Mouse (Mus musculus) stomach, postnatal 0 days (tissue): ENCODE results near the gene Usp19. TPM values are rescaled to one million over a fixed set of nuclear protein-coding genes. Genes with fewer than 3 reads are reported as not detected.

Source experiments
- ATAC-seq: fragments of 200-750 bp; cut with Nextera tagmentation; 2 replicates; pipeline ENCODE4 v1.8.0; 2017; ENCODE audit not compliant: low FRiP score, low TSS enrichment
- DNase-seq: peaks from one replicate; pipeline ENCODE4 v3.0.0-alpha.2; 2016; ENCODE audit warnings: low spot score
- H3K27ac ChIP-seq: fragments of 300-500 bp; sonication (generic); replicated peaks from 2 replicates; pipeline ENCODE4 v1.5.1; 2014; ENCODE audit warnings: mild to moderate bottlenecking, control low read depth
- H3K27me3 ChIP-seq: fragments of 300-500 bp; sonication (generic); 2 replicates; pipeline ENCODE4 v1.6.1; 2014; ENCODE audit warnings: low read length; ENCODE audit not compliant: control insufficient read depth, insufficient read depth
- H3K36me3 ChIP-seq: fragments of 300-500 bp; sonication (generic); 2 replicates; pipeline ENCODE4 v1.6.1; 2014; ENCODE audit warnings: low read length, mixed read lengths; ENCODE audit not compliant: control insufficient read depth, insufficient read depth
- H3K4me1 ChIP-seq: fragments of 300-500 bp; sonication (generic); replicated peaks from 2 replicates; pipeline ENCODE4 v1.6.1; 2014; ENCODE audit warnings: antibody characterized with exemption; ENCODE audit not compliant: control insufficient read depth, insufficient read depth
- H3K4me2 ChIP-seq: fragments of 300-500 bp; sonication (generic); replicated peaks from 2 replicates; pipeline ENCODE4 v1.6.1; 2014; ENCODE audit warnings: low read depth, mild to moderate bottlenecking, control low read depth, moderate library complexity
- H3K4me3 ChIP-seq: fragments of 300-500 bp; sonication (generic); 2 replicates; pipeline ENCODE4 v1.5.1; 2014; ENCODE audit warnings: low read depth, low read length, control low read depth
- H3K9ac ChIP-seq: fragments of 300-500 bp; sonication (generic); 2 replicates; pipeline ENCODE4 v1.6.1; 2014; ENCODE audit warnings: mild to moderate bottlenecking, low read length, control low read depth, mixed read lengths
- H3K9me3 ChIP-seq: fragments of 300-500 bp; sonication (generic); 2 replicates; pipeline ENCODE4 v1.6.1; 2016; ENCODE audit warnings: low read length; ENCODE audit not compliant: control insufficient read depth
- CTCF ChIP-seq: IDR thresholded peaks from 2 replicates; pipeline ENCODE4 v1.5.1; 2016; ENCODE audit warnings: antibody characterized with exemption, low read depth, mild to moderate bottlenecking, moderate library complexity
- EP300 ChIP-seq: optimal IDR thresholded peaks from 2 replicates; pipeline ENCODE3; 2016; ENCODE audit warnings: antibody characterized with exemption
- WGBS: fragments of 180-500 bp; shearing (Covaris S2); extraction: QIAGEN DNeasy Blood & Tissue Kit; methylation state at CpG from one replicate; pipeline ENCODE4 v1.1.7; 2014; 5-methylcytosine and 5-hydroxymethylcytosine counted together
- polyA plus RNA-seq: library from polyadenylated mRNA; unstranded; fragments of >200 nt; fragmentation: Nextera tagmentation; extraction: Ambion mirVana; gene quantifications from 2 replicates; pipeline ENCODE4 v1.2.1, GENCODE M21; 2015

The Usp19 gene
- polyA plus RNA-seq, result 22.2 and 22.7 TPM in 2 replicates

GRCm38 (mm10) chr9:108490559-108491285 is at the start of gene Usp19:
TSS of gene Usp19 (plus strand) at chr9:108490602.
- Histone ChIP-seq H3K4me3 (peak within 1 kb of the TSS; percentile 96), H3K36me3 (peaks cover 39% of the 10 kb centered on the region), H3K9ac (peak within 1 kb of the TSS; percentile 96), H3K4me1 (peaks cover 4% of the 10 kb centered on the region; the same call in 1 of the 2 replicates), H3K4me2 (peak within 1 kb of the TSS; percentile 84), H3K27me3 (no peaks in the 10 kb centered on the region), H3K27ac (peak within 1 kb of the TSS; percentile 99), H3K9me3 (no peaks in the 10 kb centered on the region)
- peak; percentile 97 for DNase-seq
- ATAC-seq, result peak; percentile 94
- TF ChIP-seq EP300 (peak; percentile 96), CTCF (peak; percentile 27; the same call in 1 of the 2 replicates)
- under 1% methylated on average over 67 of the region's 69 CpGs for WGBS

DNA sequence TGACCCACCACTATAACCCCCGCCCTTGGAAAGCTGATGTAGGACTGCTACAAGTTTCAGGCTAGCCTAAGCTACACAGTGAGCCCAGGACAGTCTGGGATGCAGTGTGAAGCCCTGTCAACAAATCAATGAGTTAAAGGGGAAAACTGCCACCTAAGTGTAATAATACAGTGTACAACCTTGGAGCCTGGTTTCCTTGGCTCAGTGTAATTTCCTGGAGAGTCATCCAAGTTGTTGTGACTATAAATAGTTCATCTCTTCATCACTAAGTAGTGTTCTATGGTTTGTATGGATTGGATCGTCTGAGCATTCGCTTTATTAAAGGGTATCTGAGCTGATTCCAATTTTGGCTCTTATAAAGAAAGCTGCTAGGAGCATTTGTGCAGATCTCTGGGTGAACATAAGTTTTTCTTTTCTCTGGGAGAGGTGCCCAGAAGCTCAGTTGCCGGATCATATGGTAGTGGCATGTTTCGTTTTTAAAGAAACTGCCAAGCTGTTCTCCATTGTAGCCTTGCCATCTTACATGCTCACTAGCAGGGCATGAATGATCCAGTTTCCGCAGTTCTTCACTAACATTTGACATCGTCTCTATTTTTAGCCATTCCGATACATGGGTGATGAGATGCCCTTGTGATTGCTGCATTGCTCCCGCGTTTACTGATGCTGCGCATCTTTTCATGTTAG is 49.0 kb upstream of the Usp19 start:
- Histone ChIP-seq H3K36me3 (no peaks in the 10 kb centered on the region), H3K4me1 (no peaks in the 10 kb centered on the region), H3K27ac (no peak overlapping the region), H3K4me2 (no peak overlapping the region), H3K4me3 (no peak overlapping the region), H3K27me3 (no peaks in the 10 kb centered on the region), H3K9ac (no peak overlapping the region), H3K9me3 (no peaks in the 10 kb centered on the region)
- no peak; the same call in 1 of the 2 replicates for ATAC-seq
- TF ChIP-seq CTCF, result no peak
- TF ChIP-seq EP300, result no peak
- DNase-seq, result no peak
- 70% methylated on average over 11 of the region's 11 CpGs for WGBS

DNA sequence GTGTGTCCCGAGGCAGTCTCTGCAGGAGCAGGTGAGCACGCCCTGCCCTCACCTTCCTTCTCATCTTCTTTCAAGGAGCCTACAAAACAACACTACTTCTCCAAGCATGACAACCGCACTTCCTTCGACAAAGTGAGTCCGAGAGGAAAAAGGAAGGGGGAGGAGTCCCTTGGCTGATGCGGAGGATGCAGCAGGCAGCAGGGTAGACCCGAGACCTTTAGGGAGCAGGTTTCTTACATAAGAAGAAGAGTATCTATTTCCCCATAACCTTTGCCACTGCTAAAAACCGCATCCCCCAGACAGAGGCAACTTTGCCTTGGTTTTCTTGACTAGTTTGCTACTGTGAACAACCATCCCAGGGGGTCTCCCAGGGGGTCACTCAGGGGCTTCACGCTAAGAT is 45.3 kb upstream of the Usp19 start:
- no peaks in the 10 kb centered on the region for H3K9me3 ChIP-seq
- DNase-seq, result no peak
- no peak for TF ChIP-seq EP300
- no peak for TF ChIP-seq CTCF
- 62% methylated on average over 9 of the region's 9 CpGs for WGBS
- H3K4me3 ChIP-seq, result no peak overlapping the region
- no peak for ATAC-seq
- H3K36me3 ChIP-seq, result no peaks in the 10 kb centered on the region
- H3K4me2 ChIP-seq, result no peak overlapping the region
- H3K4me1 ChIP-seq, result no peaks in the 10 kb centered on the region
- H3K27ac ChIP-seq, result no peak overlapping the region
- H3K27me3 ChIP-seq, result no peaks in the 10 kb centered on the region
- no peak overlapping the region for H3K9ac ChIP-seq

- Histone ChIP-seq H3K4me1 (0 out of 2 replicates have a peak, but pooled peaks cover 2% of the 10 kb centered on the region), H3K9ac (no peak overlapping the region), H3K4me2 (peak overlapping the region; percentile 90; the same call in 1 of the 2 replicates), H3K27me3 (no peaks in the 10 kb centered on the region), H3K9me3 (no peaks in the 10 kb centered on the region), H3K36me3 (no peaks in the 10 kb centered on the region), H3K4me3 (no peak overlapping the region), H3K27ac (0 out of 2 replicates have a peak overlapping the region, but pooled peaks have one; percentile 35)
- ATAC-seq (no peak), DNase-seq (no peak)
- 51% methylated on average over 4 of the region's 4 CpGs for WGBS
- no peak for TF ChIP-seq CTCF
- TF ChIP-seq EP300, result no peak
Observed at GRCm38 (mm10) chr9:108449860-108450259, 40.5 kb upstream of the Usp19 start.

DNA sequence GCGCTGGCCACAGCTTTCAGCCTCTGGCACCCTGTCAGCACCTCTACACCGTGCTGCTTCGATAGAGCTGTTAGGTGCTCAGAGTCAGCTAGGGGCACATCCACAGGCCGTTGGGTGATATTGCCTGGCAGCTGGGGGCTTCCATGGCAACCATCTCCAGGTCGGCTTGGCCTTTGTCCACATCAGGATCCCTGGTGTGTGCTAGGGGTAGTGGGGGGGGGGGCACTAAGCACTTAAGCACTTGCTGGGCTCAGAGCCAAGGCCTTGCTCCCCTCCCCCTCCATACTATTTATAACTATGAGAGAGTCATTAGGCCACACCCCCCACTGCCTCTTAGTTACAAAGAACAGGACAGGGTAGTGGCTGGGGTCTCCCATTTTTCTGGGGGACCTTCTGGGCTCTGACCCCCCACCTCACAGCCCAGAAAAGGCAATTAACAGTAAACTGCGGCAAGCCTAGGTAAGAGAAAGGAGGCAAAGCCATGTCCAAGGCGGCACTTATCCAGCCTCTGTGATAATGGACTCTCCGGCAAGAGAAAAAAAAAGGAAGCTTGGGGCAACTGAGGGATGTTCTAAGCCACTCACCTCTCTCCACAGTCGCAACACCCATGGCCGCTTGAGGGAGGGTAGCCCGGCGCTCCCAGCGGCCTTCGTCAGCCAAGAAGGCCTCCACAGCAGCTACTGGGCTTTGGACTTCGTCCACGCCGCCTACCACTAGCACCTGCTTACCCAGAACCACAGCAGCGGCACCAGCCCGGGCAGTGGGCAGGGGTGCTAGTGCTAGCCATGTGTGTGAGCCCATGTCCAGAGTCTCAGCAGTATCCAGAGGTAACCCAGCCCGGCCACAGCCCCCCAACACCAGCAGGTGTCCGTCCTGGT is 39.9 kb upstream of the Usp19 start:
- H3K4me2 ChIP-seq, result peak overlapping the region; percentile 90
- DNase-seq (peak; percentile 58), ATAC-seq (peak; percentile 13; the same call in 1 of the 2 replicates)
- H3K27me3 ChIP-seq, result no peaks in the 10 kb centered on the region
- TF ChIP-seq CTCF (no peak), EP300 (no peak)
- WGBS, result 52% methylated on average over 20 of the region's 21 CpGs
- H3K9me3 ChIP-seq, result no peaks in the 10 kb centered on the region
- H3K9ac ChIP-seq, result peak overlapping the region; percentile 38
- no peaks in the 10 kb centered on the region for H3K36me3 ChIP-seq
- 0 out of 2 replicates have a peak, but pooled peaks cover 2% of the 10 kb centered on the region for H3K4me1 ChIP-seq
- peak overlapping the region; percentile 37 for H3K27ac ChIP-seq
- H3K4me3 ChIP-seq, result peak overlapping the region; percentile 61
